Mouse (Mus musculus) Muller cell, postnatal 12 days (primary cell): ENCODE measurements at regions not wholly inside any gene's neighbourhood (a gene's known extent, or its start where the extent isn't known, plus 50 kb on each side); places are given as distances from the start of the nearest gene placed in this dataset.

Source experiments
- DNase-seq: peaks from one replicate; pipeline ENCODE4 v3.0.0-alpha.2; 2015; ENCODE audit errors: inconsistent ontology term

DNA sequence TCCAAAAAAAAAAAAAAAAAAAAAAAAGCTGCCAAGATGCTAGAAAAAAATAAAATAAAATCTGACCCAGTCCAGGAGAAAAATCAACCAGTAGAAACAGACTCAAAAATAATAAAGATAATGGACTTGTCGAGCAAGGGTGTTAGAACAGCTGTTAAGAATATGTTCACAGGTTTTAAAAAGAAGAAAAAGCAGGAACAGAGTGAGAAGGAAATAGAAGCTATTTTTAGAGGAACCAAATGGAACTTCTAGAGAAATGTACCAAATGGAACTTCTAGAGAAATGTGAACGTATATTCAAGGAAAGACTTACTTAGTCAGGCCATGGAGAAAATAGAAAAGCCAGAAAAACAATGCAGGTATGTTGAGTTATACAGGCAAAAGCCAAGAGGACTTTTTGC lies 662.4 kb upstream of the Jmjd1c start:
- no peak for DNase-seq

DNA sequence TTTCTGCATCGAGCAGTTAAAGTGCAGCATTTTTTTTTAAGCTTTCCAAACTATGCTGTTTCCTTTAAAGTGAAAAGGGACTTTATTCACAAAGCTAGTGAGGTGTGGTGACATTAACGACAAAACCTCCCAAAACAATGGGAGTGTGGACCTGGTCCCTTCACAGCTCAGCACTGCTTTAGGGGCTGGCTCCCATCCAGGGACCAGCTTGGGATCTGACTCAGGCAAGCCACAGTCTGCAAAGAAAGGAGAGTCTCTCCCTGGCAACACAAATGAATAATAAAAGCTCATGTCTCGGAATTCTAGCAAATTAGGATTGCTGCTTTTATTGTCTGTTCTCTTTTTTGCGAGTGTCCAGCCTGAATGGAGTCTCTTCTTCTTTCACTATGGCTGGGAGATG lies 625.2 kb upstream of the Jmjd1c start:
- DNase-seq, result peak; percentile 91

DNA sequence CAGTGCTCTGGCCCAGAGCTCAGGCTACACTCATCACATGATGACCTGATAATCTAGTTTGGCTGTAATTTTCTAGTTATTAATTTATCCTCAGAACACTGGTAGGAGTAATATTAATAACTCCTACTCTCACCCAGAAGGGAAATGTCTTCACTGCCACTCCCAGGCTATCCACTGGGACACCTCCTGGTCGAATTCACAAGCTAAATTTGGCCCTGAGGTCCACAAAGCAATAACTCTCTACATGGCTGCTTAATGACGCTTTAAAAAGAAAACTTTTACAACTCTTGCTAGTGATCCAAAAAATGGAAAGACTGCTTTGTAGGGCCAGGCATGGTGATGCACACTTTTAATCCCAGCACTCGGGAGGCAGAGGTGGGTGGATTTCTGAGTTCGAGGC lies 623.9 kb upstream of the Jmjd1c start:
- no peak for DNase-seq

DNA sequence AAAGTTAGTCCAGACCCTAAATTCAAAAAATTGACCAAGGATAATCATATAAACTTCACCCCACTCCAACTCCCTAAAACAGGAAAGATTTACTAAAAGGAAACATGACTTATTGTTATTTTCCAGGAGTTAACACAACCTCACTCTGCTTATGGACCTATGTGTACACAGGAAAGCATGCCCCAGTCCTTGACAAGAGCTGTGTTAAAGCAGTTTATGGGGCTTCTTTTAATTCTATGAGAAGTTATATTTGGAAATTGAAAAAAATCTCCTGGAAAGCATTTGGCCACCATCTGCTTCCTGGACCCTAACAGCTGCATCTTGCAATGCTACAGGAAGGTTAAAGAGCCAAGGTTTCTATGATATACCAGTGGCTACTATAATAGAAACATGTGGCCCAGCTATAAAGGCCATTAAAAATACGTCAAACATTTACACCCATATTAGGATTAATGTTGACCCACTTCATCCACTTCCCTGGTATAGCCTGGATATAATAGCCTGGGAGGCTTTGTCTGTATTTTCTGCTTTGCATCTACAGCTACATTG lies 620.7 kb upstream of the Jmjd1c start:
- DNase-seq, result no peak

DNA sequence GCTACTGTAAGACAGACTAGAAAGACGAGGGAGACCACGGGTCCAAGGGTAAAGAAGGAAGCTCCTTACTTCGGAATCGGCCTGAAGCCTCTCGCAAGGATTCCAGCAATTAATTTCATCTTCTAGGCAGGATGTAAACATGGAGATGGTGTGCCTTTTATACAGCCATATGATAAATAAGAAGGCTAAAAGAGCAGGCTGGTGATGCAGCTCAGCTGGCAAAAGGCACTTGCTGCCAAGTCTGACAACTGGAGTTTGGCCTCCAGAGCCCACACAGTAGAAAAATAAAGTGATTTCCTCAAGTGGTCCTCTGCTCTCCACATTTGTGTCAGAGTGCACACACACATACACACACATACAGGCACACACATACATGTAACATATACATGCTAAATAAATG lies 605.1 kb upstream of the Jmjd1c start:
- no peak for DNase-seq

DNA sequence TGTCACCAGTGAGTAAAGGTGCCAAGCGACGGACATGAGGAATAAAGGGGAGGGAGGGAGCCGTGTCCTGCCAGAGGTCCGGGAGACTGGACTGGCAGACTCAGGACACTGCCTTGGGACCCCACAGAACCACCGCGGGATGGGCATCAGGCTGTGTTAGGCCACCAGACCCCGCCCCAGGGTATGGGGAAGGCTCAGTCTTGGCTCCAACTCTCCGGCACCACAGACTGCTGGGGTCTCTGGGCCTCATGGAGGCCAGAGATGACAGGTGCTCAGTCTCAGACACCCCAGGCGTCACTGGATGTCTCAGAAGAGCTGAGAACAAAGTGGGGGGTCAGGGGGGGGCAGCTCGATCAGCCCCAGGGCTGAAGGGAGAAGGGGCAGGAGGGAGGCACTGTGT lies 604.1 kb upstream of the Jmjd1c start:
- DNase-seq, result no peak

DNA sequence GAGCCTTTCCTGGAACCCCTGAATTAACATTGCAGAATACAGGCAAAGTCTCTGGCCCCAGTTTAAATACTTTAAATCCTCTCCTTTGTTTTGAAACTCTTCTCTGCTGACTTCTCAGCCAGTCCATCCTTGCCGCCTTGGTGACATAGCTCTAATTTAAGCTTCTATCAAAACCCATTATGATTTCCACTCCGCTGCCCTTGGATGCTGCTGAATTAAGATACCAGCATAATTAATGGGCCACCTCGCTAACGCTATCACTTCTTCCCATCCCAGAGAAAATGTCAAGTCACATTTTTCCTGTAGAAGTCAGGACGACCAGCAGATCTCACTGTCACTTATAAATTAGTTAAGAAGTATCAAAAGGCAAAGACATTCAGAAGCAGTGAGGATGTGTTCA lies 556.1 kb upstream of the Jmjd1c start:
- DNase-seq, result peak; percentile 48

DNA sequence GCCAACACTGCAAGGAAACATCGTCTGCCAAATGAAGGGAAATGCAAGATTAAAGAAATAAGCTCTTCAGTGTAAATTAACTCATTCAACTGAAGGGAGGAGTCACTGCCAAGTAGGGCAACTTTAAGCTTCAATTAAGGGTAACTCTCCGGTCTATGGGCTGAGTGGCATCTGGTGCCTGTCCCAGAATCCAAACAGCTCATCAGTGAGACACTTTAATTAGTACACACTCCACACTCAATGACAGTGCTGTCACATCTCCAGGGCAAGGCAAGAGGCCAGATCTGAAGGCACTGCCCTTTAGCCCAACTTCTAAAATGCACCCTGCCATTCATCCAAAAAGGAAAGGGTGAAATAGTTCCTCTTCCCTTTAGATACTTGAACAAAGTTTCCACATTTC lies 549.3 kb upstream of the Jmjd1c start:
- peak; percentile 87 for DNase-seq

DNA sequence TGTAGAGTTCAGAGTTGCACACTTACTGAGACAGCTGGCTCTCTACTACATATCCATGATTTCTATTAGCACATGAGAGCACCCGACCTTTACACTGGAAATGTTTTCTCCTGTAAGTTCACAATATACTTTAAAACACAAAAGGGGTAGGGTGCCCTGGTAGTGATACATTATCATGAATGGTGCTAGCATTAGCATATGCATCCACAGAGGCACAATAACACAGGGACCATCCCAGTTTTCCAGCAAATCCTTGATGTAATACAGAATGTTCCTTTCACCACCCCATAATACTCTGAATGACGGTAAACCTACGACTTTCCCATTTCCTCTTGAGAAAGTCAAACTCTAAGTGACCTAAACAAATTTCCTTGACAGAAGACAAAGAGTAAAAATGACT lies 548.3 kb upstream of the Jmjd1c start:
- no peak for DNase-seq

DNA sequence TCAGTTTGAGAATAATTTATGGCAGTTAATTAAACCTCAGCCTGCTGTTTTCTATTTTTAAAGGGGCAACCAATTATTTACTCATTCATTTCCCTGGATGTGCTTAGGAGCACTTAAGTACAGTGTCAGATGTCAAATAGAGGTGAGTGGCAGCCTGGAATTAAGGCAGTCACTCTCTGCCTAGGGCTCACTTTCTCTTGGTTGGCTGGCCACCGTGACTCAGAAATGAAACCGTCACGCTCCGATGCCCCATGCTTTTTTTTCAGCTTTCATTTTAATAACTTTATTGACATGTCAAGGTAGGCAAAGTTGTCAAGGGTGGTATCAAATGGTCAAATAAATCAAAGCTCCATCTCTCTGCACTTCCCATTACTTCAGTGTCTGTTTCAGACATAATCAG lies 547.9 kb upstream of the Jmjd1c start:
- no peak for DNase-seq

DNA sequence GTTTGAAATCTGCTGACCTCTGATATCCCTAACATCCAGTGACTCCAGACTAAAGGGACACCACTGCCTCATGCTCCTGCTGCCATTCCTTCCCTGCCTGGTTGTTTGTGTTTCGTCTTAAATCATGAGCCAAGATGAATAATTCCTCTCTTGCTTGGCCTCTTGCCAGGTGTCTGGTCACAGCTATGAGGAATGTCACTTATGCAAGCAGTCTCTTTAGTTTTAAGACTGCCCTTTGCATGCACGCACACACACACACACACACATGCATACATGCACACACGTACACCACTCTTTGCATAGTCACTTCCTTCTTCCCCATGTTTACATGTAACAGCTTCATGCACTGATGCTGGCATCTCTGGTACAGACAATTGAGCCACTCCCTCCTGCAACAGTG lies 543.0 kb upstream of the Jmjd1c start:
- peak; percentile 76 for DNase-seq

DNA sequence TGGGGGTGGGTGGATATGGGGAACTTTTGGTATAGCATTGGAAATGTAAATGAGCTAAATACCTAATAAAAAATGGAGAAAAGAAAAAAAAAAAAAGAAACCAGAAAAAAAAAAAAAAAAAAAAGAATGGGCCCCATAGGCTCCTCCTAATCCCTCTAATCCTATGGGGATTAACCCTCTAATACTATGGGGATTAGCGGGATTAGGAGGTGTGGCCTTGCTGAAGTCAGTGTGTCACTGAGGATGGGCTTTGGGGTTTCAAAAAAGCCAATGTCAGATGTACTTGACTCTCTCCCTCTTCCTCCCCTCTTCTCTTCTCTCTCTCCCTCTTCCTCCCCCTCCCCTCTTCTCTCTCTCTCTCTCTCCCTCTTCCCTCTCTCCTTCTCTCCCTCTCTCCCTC lies 541.7 kb upstream of the Jmjd1c start:
- DNase-seq, result no peak

DNA sequence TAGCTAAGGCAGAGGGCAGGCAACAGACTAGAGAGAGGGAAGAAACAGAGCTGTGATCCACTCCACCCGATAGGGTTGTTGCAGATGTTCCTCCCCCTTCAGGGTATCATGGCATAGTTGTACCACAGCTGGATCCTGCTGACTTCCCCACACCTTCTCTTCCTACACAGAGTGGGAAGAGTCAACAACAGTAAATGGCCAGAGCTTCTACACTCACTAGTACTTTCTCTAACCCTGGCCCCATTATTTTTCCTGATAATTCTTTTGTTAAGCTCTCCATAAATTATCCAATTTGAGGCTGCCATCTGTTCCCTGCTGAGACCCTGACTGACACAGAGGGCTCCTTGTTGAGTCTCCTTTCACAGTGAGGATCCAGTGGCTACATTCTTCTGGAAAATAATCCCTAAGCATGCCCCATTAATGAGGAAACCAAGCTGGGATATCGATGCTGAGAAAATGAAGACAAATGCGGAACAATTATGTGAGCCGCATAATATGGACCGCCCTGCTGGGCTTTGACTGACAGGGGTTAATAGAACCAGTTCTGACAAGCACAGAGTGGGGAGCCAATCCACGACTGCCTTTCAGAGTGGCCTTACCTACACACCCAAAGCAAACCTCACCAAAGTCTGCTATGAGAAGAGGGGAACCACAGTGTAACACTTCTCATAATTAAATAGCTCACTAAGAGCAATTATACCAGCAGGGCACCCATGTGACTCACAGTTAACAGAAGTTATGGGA lies 537.7 kb upstream of the Jmjd1c start:
- DNase-seq, result peak; percentile 64

DNA sequence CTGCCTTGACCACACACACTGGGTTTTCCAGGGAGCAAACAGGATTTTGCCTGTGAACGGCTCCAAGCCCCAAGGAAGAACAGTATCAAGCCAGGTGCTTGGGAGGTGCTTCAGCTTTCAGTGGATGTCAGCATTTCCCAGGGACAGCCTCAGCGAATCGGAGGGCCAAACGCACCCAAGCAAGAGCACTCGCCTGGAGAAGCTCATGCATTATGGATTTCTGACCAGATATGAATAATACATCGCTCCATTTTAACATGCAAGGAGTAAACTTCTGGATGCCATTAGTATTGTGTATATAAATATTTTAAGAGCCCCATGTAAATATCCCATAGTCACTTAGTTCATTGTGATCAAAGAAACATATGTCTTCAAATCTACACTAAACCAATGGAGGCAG lies 530.6 kb upstream of the Jmjd1c start:
- no peak for DNase-seq

DNA sequence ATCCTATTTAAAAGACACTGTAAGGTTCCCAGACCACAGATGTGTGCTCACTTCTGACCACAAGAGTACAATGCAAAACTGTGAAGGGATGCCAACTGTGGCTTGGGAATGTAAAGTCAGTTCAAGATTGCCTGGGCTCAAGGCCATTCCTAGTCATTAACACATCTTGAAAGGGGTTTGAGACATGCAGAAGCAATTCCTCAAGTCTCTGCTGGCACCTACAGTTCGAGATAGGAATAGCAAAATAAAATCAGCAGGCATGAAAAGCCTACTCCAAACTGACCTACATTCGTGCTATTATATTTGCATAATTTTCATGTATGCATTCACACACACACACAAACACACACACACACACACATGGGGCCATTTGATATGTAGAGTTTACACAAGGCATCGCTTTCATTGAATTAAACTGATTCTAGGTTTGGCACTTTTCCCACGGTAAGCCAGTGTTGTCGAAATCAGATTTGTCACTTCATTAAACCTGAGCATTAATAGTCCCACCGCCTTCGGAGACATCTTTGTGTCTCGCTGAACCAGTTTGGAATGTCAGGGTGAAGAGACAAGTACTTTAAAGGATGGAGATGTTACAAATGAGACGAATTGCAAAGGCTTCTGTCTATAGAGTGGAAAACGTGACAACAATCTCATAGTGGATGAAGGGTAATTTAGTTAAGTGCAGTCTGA lies 520.9 kb upstream of the Jmjd1c start:
- DNase-seq, result peak; percentile 76

DNA sequence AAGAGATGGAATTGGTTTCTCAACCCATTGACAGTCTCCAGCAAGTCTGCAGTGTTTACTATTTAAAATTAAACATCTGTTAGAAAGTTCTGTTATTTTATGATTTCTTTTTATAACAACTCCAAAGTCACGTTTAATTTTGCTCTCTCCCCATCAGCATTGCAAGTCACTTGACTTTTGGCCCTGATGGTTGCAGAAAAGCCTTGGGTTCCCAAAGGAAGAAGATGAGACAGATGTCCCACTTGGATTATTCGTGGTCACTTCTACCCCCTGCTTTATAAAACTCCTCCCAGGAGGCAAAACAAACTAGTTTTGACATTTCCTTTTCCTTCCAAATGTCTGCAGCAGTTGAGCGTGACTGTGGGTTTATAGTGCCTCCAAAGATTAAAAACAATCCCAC lies 502.9 kb upstream of the Jmjd1c start:
- no peak for DNase-seq

DNA sequence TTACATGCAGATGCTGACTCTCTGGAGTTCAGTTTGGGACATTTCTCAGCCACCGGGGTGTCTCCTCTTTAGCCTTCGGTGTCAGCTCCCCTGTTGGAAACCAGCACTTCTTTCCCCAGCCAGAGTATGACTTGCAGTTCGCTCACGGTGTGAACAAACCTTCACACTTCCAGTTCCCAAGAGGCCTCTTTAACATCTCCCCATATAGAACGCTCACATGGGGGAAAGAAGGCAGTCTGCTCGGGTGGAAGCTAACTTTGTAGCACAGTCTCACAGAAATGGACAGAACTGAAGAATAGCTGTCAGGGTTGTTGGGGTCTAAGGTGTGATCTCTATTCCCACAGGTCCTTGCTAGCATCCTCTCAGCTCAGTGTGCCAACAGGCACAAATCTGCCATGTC lies 502.4 kb upstream of the Jmjd1c start:
- no peak for DNase-seq

DNA sequence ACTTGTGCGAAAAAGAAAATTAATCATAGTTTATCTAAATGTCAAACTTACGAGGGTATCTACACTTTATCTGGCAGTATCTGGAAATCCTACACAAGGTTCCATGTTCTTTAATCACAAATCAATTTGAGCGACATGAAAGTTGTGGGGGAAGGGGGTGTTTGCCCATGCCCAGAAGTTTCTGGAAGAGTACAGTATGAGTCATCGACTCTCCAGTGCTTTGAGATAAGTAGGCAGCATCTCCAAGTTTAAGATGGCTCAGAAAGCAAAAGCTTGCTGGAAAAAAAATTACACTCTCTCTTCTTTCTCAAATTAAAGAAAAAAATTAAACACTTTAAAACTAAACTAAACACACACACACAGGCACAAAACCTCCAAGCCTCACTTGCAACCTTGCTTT lies 498.0 kb upstream of the Jmjd1c start:
- DNase-seq, result no peak

DNA sequence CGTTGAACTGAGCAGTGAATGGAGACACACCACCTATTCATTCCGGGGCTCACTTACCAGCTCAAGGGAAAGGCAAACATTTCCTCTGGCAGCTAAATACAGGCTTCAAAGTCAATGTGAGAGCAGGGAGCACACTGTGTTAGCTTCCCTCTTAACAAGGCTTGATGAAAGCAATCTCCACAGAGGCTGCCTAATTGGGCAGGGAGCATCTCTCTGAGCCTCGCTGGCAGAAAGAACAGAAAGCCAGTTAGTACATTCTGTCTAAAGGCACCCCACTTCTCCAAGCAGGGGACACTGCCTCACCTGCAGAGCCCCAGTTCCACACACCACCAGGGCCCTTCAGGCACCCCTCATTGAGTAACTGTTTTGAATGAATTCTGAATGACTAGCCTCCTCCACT lies 488.8 kb upstream of the Jmjd1c start:
- DNase-seq, result no peak

DNA sequence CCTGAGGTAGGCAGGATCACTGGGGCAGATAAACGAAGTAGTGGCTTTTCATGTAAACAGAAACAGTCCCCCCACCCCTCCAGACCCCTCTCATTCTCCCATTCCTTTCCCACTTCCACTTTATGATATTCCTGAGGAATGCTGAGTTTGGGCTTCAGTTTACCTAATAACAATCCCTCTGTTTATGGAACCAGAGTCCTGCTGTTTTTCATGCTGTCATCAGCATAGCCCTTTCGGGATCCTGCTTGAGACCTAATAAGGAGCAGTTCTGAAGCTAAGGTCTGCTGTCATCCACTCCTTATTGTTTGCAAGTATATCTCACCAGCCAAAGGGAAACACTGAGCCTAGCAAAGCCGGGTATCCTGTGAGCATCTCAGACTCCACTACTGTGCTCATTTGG lies 479.6 kb upstream of the Jmjd1c start:
- no peak for DNase-seq

DNA sequence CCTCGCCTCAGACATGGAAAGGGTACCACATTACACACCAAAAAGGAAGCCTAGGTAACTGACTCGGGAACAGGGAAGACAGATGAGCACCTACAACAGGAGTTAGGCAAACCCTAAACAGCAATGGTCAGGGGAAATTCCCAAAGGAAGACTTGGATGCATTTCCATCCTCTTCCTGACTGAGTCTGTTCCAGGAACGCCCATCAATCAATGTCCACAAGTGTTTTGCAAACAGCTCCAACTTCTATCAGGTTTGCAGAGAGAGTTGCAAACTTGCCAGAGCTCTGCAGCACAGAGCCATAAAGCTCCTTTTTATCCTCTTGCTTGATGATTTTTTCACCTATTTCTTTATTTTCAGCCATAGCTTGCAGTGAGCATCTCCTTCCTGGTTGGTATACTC lies 464.9 kb upstream of the Jmjd1c start:
- no peak for DNase-seq

DNA sequence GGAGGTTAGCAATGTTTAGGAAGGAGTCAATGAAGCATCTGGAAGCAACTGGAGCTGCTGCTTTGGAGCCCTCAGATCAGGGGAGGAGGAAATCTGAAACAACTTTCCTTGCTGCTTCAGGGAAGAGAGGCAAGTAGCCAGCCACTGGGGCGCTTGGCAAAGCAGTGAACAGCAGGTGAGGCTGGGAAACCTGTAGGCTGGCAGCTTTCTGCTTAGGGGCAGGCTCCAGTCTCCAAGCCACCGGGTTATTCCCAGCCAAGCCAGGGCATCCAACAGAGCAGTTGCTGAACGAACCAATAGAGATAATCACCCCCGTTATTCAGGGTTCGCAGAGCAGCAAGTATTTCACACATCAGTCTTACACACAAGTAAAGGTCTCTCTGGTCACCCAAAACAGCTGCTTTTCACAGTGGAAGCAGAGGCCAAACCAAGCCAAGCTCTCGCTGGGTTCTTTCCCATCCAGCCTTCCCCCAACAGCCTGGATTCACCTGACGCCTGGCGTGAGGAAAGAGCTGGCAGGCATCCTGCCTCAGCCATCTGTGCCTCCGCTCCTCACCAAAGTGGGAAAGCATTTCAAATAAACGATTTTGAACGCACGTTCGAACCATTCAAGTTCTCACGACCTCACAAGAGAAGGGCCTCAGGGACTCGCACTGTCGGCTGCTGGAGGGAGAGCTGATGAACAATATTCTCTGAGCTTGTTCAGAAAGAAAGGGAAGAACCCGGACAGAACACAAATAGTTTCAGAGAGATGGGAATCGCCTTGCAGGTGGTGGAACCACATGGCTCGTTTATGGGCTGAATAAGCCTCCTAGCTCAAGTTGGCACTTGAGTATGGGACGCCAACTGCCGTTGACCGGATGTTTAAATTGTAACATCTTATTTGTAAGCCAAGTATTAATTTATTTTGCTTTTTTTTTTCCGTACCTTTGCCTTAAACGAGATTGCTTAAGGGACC lies 454.8 kb upstream of the Jmjd1c start:
- DNase-seq, result peak; percentile 36
